Mouse (Mus musculus) kidney, adult 9 months (tissue): ENCODE measurements around the gene Ankrd6.

Source experiments
- DNase-seq: peaks from one replicate; pipeline ENCODE4 v3.0.0; 2022

Ankrd6 gene

DNA sequence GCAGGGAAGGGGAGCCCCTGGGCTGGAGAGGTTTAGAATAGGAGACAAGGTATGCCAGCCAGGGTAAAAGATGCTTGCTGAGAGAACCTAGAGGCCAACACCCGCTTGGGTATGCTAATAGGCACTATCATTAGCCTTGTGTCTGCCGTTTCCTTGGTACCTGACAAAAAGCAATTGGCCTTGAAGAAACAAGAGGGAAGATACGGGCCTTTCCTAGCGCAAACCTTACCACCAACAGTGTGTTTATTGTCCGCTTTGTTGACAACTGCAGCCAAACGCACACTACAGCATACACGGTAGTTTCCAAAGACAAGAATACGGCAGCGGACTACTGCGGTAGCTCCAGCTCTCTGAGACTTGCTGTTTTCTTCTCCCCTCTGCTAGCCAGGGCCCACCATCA lies 59.3 kb downstream of the Ankrd6 start:
- no peak for DNase-seq

DNA sequence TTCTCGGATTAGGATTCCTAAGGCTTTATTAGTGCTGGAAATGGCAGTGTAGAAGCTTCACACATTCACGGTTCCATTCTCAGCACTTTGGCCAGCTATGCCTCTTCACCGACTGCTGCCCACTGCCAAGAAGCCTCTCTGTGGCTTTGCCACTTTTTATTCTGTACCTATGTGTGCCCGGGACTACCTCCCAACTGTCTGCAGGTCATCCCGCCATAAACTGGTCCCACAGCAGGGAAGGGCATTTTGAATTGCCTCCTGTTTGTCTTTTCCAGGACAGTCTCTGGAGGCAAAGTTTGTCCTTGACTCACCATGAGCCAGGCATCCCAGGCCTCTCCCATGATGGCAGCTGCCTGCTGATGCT lies 59.9 kb downstream of the Ankrd6 start:
- no peak for DNase-seq

DNA sequence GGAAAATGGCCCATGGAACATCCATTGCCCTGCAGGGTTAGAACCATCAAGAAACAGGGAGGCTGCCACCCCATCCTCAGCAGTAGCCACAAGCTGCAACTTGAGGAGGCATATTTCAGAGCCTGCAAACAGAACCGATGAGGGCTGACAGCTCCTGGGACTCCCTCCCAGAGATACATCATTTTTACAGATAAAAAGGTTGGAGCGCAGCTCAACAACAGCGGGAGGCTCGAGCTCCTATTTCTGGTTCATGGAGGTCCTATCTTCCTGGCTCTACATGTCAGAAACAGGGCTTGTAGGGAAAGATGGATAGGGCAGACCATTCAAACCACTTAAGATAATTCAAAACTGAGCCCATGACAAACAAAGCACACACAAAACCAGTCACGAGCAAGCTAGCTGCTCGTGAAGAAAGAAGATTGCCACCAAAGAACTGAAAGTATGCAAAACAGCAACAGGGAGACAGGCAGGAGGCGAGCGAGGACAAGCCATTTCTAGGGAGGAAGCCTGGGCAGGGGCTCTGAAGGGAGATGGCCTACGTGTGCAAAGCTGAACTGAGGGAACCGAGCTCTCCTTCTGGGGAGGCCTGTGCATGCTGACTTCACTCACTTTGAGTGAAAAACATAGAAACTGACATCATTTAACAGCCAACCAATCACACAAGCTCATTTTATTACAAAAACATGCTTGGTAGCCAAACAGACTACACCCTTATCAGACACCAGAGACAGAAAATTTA lies 60.5 kb downstream of the Ankrd6 start:
- no peak for DNase-seq

DNA sequence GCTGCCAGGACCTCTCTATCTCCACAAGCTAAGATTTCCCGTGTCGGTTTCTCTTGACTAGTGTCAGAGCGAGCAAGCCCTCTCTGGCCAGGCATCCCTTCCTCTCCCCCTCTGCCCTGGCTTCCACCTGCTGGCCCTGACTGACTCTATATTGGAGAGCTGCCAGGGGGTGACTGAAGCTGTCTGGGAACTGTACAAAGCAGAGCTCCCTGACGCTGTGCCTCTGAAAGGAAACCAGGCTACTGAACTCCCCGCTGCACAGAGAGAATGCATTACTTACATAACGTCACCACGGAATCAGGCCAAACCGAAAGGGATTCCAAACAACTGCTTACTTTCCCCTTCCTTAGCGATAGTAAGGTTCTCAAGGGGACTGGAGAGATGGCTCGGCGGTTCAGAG lies 61.4 kb downstream of the Ankrd6 start:
- peak; percentile 59 for DNase-seq

DNA sequence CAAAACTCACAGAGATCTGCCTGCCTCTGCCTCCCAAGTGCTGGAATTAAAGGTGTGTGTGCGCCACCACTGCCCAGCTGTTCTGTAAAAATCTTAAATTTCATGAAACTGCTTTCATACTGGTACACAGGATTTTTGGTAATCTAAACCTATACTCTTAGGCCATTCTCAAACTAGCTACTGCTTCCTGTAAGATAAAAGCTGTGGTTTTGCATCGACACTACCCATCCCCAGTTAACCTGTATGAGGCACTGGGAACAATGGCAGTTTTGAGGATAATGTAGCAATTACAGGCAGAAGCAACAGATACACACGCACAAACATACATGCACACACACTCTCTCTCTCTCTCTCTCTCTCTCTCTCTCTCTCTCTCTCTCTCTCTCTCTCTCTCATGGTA lies 64.2 kb downstream of the Ankrd6 start:
- no peak for DNase-seq

DNA sequence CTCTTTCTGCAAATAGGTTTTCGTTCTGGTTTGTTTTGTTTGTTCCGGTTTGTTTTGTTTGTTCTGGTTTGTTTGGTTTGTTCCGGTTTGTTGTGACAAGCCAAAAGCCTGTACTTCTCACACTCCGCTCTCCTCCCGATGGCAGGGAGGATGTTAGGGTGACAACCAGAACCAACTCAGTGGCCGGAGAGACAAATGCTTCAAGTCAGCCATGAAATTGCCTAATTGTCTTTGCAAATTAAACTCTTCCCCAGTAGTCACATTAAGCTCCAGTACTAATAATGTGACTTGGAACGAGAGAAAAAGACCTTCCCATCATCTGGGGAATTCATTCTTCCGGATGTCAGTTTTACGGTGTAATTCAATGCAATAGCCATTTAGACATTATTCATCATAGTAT lies 66.0 kb downstream of the Ankrd6 start:
- DNase-seq: no peak

DNA sequence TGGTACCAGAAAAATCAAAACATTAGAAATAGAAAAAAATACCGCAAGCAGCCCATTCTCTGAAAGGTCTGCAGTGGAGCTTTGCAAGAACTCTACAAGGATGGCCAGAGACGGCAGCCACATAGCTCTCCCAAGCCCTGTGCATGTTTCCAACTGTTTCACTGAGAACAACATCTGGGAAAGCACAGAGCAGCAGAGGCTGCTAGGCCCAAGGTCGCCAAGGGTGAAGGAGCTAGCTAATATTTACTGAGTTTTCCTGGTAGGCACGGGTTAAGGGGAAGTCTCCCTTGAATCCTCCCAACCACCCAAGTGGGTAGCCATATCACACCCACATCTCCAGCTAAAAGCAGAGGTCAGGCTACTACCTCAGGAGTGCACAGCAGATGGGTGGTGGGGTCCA lies 69.6 kb downstream of the Ankrd6 start:
- peak; percentile 29 for DNase-seq

DNA sequence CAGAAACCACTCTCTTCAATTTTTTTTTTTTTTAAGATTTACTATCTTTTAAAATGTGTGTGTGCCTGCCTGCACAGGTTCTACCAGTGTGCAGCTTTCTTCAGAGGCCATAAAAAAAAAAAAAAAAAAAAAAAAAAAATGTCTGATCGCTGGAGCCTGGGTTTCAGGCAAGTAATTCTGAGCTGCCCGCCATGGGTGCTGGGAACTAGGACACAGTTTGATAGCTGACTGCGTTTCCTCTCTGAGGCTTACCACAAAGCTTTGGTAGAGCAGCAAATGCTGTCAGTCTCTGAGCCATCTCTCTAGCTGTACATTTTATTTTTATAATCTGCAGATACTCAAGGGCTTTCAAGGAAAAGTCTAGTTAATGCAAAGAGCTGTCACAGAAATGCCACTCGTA lies 76.0 kb downstream of the Ankrd6 start:
- no peak for DNase-seq

DNA sequence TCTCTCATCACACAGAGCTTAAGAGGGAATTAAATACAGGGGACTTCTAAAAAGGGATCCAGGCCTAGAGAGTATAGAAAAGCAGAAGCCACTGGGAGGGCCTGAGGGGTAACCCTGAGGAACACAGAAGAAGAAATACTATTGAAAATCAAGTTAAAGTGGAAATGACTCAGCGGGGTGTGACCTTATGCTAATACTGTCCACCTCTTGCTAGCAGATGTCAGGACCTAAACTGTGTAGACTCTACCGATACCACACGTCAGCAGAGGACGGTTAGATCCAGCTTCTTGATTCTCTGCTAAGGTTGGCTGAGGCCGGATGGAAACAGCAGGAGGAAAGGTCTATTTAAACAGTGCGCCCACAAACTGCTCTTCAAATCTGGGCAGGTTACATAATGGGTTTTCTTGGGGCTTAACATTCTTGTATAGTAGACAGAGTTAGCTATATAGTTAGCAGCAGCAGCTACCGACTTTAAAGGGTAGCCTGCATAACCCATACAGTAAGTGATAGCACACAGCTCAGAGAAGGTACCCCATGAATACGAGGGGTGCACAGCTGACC lies 78.4 kb downstream of the Ankrd6 start:
- DNase-seq: no peak

DNA sequence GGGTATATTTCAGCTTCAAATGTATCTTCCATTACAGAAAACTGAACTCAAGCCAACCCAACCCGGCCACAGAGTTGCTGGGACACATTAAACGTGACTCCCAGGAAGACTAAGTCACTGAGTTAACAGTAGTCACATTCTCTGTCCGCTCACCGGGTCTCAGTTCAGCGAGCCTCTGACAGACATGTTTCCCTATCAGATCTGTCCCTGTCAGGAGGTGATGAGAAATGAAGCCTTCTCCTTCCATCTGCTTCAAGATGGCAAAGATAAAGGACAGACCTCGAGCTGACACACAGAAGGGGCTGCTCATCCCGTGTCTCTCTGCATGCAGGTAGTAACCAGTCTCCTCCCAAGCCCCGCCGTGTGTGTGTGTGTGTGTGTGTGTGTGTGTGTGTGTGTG lies 81.3 kb downstream of the Ankrd6 start:
- no peak for DNase-seq

DNA sequence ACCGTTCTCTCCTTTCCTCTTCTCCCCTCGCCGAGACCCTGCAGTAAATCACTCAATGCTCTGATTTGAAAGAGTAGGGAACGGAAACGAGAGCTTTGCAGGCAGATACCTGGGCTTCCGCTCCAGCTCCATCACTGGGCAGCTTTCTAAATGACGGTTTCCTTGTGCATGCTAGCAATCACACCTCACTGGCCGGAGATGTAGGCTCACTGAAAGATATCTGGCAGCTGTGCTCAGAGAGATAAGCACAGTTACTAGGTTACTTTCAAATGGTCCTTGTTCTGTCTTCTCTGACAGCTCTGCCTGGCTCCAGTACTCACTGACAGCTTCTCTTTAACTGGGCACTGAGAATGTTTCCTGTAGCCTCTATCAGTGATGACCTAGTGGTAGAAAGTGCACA lies 81.8 kb downstream of the Ankrd6 start:
- DNase-seq: no peak

DNA sequence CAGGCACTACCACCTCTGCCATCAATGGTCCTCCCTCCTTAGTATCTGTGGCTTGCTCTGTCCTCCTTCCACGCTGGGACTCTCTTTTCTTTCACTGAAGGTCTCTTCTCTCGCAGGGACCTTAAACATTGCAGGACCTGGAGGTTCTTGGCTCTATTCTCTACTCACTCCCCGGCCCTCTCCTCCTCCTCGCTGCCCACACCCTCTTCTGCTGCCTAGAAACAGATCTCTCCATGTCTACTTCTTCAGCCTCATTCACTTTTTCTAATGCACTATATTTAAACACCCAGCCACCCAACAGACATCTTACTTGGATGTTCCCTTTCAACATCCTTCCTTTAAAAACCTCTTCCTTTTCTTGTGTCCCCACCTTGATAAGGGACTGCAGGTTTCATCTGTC lies 82.2 kb downstream of the Ankrd6 start:
- DNase-seq: no peak

DNA sequence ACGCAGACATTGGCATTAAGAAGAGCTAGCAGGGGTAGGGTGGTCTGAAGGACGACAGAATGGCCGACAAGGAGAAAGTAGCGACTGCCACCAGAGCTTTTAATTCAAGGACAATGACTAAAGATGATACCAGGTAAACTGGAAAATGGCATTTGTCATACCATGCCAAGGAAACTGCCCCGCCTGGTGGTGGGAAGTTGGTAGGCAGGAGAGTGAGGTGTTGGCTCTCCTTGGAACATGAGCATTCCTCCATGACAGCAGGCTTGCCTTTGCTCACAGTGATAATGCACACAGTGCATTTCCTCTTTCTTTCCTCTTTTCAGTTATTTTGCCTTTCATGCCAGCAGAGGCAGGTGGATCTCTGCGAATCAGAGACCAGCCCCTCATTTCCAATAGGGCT lies 83.2 kb downstream of the Ankrd6 start:
- DNase-seq: no peak

DNA sequence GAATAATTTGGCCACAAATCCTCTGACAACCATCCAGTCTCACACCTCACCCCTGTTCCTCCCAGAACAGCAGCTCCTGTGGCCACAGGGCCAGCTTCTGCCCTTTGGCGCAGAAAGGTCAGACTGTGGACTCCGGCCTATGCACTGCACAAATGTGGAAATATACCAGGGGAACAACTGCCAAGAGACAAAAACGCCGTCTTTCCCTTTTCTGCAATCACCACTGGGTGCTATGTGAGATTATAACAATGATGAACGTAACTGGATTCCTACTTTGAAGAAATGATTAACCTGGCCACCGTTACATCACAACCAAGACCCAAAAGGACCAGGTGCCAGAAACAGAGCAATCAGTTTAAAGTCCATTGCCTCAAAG lies 85.8 kb downstream of the Ankrd6 start:
- DNase-seq: peak; percentile 89

DNA sequence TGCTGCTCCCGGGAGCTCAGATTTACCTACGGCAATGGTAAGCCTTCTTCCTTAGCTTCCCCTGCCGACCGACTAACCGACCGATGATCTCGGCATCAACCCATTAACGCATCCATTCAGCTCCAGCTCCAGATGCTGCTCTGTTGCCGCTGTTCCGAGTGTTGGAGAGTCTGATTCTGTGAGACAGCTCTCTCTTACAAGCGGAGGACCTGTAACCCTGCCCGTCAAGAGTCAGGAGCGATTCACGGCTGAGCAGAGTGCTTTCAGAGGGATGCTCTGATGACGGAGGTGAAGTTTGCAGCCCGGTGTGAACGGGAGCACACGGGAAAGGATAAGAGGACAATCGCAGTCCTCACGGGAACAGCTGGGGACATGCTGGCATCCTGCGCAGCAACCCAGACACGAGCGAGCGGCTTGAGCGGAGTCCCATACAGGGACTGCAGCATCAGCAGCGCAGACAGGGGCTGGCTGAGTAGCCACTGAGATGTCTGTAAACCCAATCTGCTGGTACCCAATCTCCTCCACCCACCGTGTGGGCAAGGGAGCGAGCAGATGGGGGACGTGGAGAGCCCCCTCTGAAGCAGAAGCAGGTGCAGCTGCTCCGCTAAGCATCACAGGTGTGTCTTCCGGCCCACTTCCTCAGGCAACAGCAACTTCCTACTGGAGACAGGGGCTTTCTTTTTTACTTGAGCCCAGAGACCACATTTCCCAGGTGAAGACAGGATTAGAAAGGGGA lies 86.3 kb downstream of the Ankrd6 start:
- DNase-seq: no peak

DNA sequence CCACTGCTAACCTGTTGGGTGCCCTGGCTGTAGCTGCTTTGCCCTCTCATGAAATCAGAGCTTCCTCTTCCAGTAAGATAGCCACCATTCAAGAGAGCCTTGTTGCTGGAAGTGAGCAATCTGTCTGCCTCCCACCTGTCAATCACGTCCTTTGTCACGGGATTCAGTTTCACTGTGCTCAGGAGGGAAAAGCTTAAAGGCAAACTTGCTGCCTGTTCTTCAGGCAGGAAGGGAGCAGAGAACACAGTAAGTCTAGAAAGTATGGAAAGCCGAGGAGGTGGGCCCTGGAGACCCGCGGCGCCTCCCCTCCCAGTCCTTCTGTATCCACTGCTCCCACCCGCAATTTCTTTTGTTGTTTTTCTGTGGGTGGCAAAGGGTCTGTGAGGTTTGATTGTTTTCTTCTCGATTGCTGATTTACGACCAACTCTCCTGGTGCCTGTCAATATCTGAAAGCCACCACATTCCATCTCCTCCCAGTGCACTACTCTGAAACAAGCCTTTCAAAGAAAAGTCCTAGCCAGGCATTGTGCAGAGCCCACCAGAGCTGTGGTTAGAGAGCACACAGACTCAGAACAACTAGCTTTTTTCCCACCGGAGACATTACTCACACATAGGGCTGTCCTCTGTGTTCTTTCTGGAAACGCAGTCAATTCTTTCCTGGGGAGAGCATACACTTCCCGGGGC lies 87.1 kb downstream of the Ankrd6 start:
- DNase-seq: no peak

DNA sequence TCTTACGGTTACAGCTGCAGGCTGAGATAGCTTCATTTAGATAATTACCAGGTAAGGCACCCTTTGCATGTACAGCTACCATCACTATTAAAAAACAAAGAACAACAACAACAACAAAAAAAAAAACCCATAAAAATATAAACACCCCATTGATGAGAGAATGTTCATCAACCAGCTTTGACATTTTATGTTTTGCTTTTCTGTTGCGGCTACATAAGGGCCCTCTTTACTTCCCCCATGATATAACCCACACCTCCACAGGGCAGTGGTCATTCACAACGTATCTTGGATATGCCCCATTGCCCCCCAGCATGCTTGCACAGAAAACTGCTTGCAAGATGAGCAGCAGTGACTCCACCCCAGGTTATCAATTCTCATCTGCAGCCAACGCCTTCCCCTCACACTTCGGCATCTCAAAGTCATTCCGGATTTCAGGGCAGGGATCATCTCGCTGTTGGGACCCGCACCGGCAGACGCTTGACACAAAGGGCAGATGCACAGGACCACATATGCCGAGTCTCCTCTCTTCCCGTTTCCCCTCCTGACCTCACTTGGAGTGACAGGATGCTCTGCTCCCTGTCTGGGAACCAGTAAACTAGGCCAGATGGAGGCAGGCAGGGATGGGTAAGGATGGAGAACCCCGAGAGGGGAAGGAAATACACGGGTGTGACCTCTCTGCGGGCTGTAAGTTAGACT lies 87.7 kb downstream of the Ankrd6 start:
- no peak for DNase-seq

DNA sequence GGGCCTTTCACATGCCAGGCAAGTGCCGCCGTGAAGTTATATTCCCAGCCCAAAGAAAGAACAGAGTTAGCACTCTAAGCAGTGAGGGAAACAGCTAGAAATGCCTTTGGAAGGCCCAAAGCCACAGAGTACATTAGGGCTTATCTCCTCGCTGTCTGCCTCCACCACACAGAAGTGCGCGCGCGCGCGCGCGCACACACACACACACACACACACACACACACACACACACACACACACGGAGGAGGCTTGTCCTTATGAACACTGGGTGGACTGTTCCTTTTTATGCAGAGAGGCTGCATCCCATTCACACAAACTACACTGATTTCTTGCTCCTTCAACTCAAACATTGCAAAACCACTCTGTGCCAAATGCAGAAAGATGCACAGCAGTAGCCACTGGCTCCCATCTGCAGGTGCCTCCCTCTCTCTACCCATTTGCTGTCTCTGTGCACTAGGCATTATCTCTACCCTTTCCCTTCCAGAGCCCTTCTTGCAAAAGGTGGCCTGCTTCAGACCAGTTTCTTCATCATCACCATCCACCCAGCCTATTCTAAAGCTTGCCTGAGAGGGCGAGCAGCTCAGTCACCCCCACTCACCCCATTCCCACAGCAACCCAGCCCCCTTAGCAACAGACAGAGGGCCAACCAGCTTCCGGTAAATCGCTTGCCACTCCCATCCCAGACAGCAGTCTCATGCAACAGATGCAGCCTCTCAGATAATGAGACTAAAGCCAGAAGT lies 88.5 kb downstream of the Ankrd6 start:
- no peak for DNase-seq

DNA sequence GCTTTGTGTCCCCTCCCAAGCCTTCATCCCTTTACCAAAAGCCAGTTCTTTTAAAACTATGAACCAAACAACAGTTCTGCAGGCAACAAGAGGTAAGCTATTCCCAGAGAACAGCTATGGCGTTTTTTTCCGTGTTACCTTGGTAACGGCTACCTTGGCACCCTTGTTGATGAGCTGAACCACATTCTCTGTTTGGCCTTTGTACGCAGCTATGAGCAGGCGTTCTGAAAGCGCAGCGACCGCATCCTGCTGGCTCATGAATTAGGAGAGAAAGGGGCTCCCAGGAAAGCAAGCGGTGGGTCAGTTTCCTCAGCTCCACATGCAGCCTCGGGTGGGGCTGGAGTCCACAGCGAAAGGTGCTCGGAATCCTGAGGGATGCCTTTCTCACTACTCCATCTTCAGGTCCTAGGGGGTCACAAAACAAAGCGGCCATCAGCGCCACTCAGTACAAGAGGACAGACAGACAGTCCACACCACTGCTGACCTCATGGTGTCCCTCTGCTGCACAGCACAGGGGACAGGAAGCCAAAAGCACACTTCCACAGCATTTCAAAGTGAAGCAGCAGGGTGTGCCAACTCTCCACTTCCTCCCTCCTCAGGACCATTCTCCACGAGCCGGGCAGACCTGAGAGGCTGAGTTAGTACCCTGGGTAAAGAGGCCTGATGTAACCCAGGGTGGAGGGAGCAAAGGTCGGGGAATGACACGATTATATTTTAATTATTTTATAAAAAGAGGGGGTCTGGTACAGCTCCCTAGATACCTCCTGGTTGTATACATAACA lies 90.3 kb downstream of the Ankrd6 start:
- no peak for DNase-seq

DNA sequence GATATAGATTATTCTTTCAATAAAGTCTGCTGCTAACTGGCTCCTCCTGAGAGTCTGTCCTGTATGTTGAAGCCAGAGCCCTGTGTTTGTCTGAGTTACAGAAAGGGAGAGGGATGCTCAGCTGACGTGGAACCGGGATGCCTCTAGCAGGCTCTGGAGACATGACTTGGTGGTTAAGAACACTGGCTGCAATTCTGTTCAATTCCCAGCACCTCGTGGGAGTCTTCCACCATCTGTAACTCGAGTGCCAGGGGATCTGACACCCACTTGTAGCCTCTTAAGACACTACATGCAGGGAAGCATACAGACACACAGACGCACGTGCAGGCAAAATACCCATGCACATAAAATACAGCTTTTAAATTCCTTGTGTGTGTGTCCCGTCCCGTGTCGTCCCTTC lies 95.1 kb downstream of the Ankrd6 start:
- DNase-seq: no peak

DNA sequence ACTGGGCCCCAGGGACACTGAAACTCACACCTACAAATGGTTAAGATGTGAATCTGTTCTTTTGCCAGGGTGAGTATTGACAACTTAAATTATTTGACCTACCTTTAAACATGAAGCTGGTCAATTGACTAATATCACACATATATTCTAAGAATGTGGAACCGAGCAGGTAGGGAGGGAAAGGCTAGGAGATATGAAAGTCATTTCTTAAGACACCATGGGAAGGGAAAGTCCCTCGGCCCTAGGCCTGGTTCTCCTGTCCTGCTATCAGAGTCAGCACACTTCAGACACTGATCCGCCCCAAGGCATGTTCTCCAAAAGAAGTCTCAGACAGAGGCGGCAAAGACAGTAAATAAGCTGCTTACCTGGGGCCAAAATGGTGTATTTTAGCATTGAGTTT lies 95.7 kb downstream of the Ankrd6 start:
- DNase-seq: no peak
